Mouse (Mus musculus): ENCODE measurements around the gene Pbsn.

DNA sequence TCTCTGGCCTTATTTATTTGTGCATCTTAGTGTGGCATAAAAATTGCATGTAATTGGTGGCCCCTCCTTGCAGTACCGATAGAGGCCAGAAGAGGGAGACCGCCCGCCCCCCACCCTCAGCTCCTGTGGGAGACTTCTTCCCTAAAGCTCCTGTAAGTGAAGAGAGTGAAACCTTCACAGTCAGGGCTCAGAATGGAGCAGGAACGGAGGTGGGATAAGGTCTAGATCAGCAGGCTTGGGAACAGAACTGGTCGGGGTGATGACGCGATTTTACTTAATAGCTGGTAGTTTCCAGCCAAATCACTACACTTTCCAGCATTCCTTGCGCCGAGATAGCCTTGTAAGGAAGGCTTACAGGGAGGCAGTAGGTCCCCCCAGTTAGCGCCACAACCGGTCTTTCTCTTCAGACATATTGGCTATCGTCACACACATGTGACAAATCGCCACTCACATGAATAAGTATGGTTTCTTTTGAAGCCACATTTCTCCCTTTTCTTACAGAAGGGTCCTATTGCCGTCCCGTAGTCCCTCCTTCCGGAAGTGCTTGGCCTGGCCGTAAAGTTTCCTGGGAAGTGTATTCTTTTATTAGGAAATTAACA is 42.7 kb downstream of the Pbsn start:
- TF ChIP-seq CTCF (conservative IDR thresholded peaks at IDR 0.05; ENCODE audit: low read length) (peak; percentile 91), NANOG (IDR thresholded peaks at IDR 0.05; ENCODE audit: borderline replicate concordance, low read length) (no peak)

All from E14TG2a.4 (cell line).